Mouse (Mus musculus) midbrain, embryonic 14.5 days (tissue): Measurements from ENCODE around the gene Stard7. TPM values are rescaled to one million over a fixed set of nuclear protein-coding genes. Genes with fewer than 3 reads are reported as not detected.

Experiments
- ATAC-seq: fragments of 200-750 bp; cut with Nextera tagmentation; 2 replicates; pipeline ENCODE4 v1.8.0; 2017; ENCODE audit warnings: moderate number of reproducible peaks, moderate library complexity; ENCODE audit not compliant: low FRiP score, low TSS enrichment
- DNase-seq: peaks from one replicate; pipeline ENCODE4 v3.0.0-alpha.2; 2015
- H3K27ac ChIP-seq: fragments of 300-500 bp; sonication (generic); replicated peaks from 2 replicates; pipeline ENCODE4 v1.5.1; 2014; ENCODE audit warnings: mild to moderate bottlenecking, low read depth, low read length, moderate library complexity
- H3K27me3 ChIP-seq: fragments of 300-500 bp; sonication (generic); 2 replicates; pipeline ENCODE4 v1.6.1; 2014; ENCODE audit warnings: low read length, control low read depth, mixed read lengths; ENCODE audit not compliant: control insufficient read depth, insufficient read depth
- H3K36me3 ChIP-seq: fragments of 300-500 bp; sonication (generic); 2 replicates; pipeline ENCODE4 v1.6.1; 2014; ENCODE audit warnings: low read length, control low read depth; ENCODE audit not compliant: control insufficient read depth, insufficient read depth
- H3K4me1 ChIP-seq: fragments of 300-500 bp; sonication (generic); 2 replicates; pipeline ENCODE4 v1.6.1; 2014; ENCODE audit warnings: mild to moderate bottlenecking, antibody characterized with exemption, low read length, control low read depth; ENCODE audit not compliant: control insufficient read depth, insufficient read depth
- H3K4me2 ChIP-seq: fragments of 300-500 bp; sonication (generic); 2 replicates; pipeline ENCODE4 v1.6.1; 2014; ENCODE audit warnings: mild to moderate bottlenecking, low read length, moderate library complexity
- H3K4me3 ChIP-seq: fragments of 300-500 bp; sonication (generic); replicated peaks from 2 replicates; pipeline ENCODE4 v1.5.1; 2014; ENCODE audit warnings: low read depth, low read length
- H3K9ac ChIP-seq: fragments of 300-500 bp; sonication (generic); replicated peaks from 2 replicates; pipeline ENCODE4 v1.6.1; 2014; ENCODE audit warnings: mild to moderate bottlenecking, low read length, moderate library complexity
- H3K9me3 ChIP-seq: fragments of 300-500 bp; sonication (generic); 2 replicates; pipeline ENCODE4 v1.6.1; 2016; ENCODE audit warnings: low read length, control low read depth, mixed read lengths; ENCODE audit not compliant: control insufficient read depth
- WGBS: fragments of 180-500 bp; shearing (Covaris S2); extraction: QIAGEN DNeasy Blood & Tissue Kit; methylation state at CpG from one replicate; pipeline ENCODE4 v1.1.7; 2014; 5-methylcytosine and 5-hydroxymethylcytosine counted together
- polyA plus RNA-seq: library from polyadenylated mRNA; unstranded; fragments of >200 nt; fragmentation: Nextera tagmentation; extraction: Ambion mirVana; gene quantifications from 2 replicates; pipeline ENCODE4 v1.2.1, GENCODE M21; 2014

Gene Stard7
- polyA plus RNA-seq, 1 experiment from 2014 or later: 113 TPM

DNA sequence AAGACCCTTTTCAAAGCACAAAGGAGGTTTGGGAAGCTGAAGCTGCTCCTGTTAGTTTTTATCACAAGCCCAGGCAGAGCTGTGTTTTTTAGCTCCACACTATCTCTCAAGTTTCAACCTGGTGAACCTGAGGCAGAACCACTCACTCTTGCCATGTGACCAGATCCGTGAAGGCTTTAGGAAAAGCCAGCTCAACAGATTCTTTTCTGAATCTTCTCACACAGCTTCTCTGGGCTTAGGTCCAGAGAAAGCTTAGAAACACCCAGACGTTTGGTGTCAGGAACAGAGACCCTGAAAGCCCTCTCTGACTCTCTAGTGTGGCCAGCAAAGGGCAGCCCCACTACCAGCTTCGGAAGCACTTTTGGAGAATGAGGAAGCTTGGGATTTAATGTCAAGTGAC, 18.6 kb upstream of the Stard7 start:
- WGBS: 90% methylated on average over 3 of the region's 3 CpGs
- Histone ChIP-seq H3K27ac (no peak overlapping the region), H3K9ac (no peak overlapping the region), H3K9me3 (no peaks in the 10 kb centered on the region), H3K4me1 (peaks cover 19% of the 10 kb centered on the region), H3K36me3 (peaks cover 13% of the 10 kb centered on the region; the same call in 1 of the 2 replicates), H3K4me2 (no peak overlapping the region), H3K4me3 (no peak overlapping the region), H3K27me3 (no peaks in the 10 kb centered on the region)
- ATAC-seq (no peak), DNase-seq (no peak)

DNA sequence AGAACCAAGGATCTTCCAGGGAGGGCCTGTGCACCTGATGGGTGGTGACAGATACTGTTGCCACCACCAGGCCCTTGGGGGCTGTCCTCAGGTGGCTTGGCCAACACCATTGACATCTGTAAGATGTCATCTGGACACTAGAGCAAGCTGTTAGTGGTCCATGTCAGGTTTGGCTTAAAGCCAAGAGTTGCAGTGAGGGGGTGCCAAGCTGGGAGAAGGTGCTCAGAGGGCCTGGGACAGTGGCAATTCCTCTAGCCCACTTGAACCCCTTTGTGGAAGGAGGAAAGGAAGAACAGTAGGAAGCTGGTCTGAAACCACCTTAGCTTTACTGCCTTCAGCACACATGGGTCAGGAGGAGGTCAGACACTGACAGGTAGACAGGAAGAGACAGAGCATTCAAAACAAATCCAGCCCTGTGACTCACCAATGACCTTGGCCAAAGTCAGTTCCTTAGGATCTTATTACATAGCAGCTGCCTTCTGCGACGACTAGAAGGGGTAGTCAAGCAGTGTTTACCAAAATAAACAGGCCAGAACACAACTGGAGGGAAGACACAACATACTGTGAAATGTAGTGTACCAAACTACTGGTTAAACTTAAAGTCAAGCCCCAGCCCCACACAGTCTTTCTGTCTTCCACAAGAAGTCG, 18.0 kb upstream of the Stard7 start:
- no peak for ATAC-seq
- H3K27ac ChIP-seq: no peak overlapping the region
- peaks cover 13% of the 10 kb centered on the region for H3K4me1 ChIP-seq
- 88% methylated on average over 3 of the region's 3 CpGs for WGBS
- H3K9ac ChIP-seq: 0 out of 2 replicates have a peak overlapping the region, but pooled peaks have one; percentile 9
- no peak overlapping the region for H3K4me3 ChIP-seq
- no peaks in the 10 kb centered on the region for H3K27me3 ChIP-seq
- H3K9me3 ChIP-seq: no peaks in the 10 kb centered on the region
- peaks cover 18% of the 10 kb centered on the region for H3K36me3 ChIP-seq
- no peak for DNase-seq
- no peak overlapping the region for H3K4me2 ChIP-seq

DNA sequence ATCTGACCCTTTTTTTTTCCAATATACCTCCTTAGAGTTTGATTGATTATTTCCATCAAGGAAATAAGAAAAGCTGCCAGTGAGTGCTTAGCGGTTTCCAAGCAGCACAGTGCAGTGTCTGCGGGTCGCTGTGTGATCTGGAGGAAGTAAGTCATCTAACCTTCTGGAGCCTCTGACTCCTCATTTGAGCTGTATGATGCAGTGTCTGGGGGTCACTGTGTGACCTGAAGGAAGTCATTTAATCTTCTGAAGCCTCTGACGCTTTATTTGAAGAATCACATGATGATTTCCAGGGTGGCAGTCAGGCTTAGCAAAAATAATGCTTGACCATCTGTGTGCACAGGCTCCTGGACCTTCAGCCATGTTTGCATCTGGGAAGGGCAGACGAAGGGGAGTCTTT, 17.2 kb upstream of the Stard7 start:
- Histone ChIP-seq H3K9ac (no peak overlapping the region), H3K36me3 (peaks cover 26% of the 10 kb centered on the region), H3K4me1 (peaks cover 12% of the 10 kb centered on the region), H3K27me3 (no peaks in the 10 kb centered on the region), H3K4me3 (no peak overlapping the region), H3K4me2 (no peak overlapping the region), H3K9me3 (no peaks in the 10 kb centered on the region), H3K27ac (no peak overlapping the region)
- no peak for ATAC-seq
- no peak for DNase-seq
- 87% methylated on average over 5 of the region's 5 CpGs for WGBS

DNA sequence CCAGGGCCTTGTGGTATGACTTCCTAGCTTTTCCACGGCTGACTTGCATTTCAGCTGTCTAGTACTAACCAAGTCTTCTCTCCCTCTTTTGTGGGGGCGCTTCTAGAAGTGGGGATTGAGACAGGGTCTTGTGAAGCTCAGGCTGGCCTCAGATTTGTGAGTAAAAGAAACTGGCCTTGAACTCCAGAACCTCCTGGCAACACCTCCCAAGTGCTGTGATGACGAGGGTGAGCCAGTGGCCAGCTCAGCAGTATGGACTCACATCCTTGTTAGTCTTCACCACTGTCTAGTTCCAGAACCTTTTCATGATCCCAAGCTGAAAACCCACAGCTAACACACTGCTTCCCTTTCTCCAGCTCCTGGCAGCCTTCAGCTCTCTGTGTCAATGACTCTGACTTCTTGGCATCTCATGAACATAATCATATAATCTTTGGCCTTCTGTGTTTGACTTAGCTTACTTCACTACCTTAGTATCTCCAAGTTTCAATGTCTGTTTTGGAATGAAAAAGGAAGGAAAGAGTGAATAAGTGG, 15.3 kb upstream of the Stard7 start:
- Histone ChIP-seq H3K27ac (no peak overlapping the region), H3K9ac (no peak overlapping the region), H3K36me3 (peaks cover 44% of the 10 kb centered on the region), H3K4me3 (no peak overlapping the region), H3K27me3 (no peaks in the 10 kb centered on the region), H3K9me3 (no peaks in the 10 kb centered on the region), H3K4me2 (no peak overlapping the region), H3K4me1 (peaks cover 3% of the 10 kb centered on the region; the same call in 1 of the 2 replicates)
- DNase-seq (no peak), ATAC-seq (no peak)
- WGBS: 84% methylated on average over 3 of the region's 3 CpGs

DNA sequence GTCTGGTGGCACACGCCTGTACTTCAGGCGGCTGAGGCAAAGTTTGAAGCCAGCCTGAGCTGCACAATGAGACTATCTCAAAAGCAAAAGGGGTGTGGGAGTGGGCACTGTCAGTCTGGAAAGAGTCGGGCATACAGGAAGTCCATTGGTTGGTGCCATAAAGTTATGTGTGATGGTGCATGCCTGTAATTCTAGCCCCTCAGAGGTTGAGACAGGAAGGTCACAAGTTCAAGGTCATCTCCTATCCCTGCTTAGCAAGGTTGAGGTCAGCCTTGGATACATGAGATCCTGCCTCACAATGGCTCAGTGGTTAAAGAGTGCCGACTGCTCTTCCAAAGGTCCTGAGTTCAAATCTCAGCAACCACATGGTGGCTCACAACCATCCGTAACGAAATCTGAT, 14.7 kb upstream of the Stard7 start:
- ATAC-seq (no peak), DNase-seq (no peak)
- no peak overlapping the region for H3K4me3 ChIP-seq
- WGBS: 94% methylated on average over 6 of the region's 6 CpGs
- peaks cover 48% of the 10 kb centered on the region for H3K36me3 ChIP-seq
- no peak overlapping the region for H3K27ac ChIP-seq
- no peak overlapping the region for H3K4me2 ChIP-seq
- H3K9ac ChIP-seq: no peak overlapping the region
- H3K4me1 ChIP-seq: no peaks in the 10 kb centered on the region
- H3K27me3 ChIP-seq: no peaks in the 10 kb centered on the region
- H3K9me3 ChIP-seq: no peaks in the 10 kb centered on the region

DNA sequence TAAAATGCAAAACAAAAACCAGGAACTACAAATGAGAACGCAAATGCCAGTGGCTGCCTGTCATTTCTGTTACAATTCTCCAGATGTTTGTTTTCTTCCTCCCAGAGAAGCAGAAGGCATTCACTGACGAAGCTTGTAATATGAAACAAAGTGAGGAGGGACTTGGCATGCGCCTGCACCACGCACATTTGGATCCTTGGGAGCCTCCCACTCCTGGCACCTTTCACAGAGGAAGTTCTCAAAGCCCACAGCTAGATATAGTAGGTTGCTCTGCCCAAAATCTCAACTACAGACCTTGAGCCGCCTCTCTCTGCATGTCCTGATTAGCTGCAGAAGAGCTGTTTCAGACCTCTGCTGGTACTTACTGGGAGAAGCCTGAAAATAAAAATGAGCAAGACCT, 10.7 kb upstream of the Stard7 start:
- ATAC-seq: no peak
- no peak overlapping the region for H3K4me3 ChIP-seq
- DNase-seq: no peak
- no peak overlapping the region for H3K27ac ChIP-seq
- no peaks in the 10 kb centered on the region for H3K9me3 ChIP-seq
- H3K36me3 ChIP-seq: peaks cover 43% of the 10 kb centered on the region
- H3K4me2 ChIP-seq: no peak overlapping the region
- no peak overlapping the region for H3K9ac ChIP-seq
- WGBS: 92% methylated on average over 5 of the region's 5 CpGs
- H3K4me1 ChIP-seq: no peaks in the 10 kb centered on the region
- H3K27me3 ChIP-seq: no peaks in the 10 kb centered on the region

DNA sequence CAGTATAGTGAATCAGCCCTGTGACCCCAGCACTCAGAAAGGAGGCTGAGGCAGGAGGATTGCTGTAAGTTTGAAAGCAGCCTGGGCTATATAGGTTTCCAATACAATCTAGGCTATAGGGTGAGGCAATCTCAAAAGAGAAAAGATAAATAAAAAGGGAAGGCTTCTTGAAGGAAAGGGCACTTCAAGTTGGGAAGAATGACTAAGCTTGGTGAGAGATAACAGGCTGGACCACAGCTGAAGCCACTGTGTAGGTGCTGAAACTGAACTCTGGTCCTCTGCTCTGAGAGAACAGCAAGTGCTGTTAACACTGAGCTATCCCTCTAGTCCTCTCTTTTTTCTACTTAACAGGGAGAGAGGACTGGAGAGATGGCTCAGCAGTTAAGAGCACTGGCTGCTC, 7.5 kb upstream of the Stard7 start:
- Histone ChIP-seq H3K4me1 (no peaks in the 10 kb centered on the region), H3K27me3 (no peaks in the 10 kb centered on the region), H3K9ac (no peak overlapping the region), H3K9me3 (no peaks in the 10 kb centered on the region), H3K27ac (no peak overlapping the region), H3K4me2 (no peak overlapping the region), H3K4me3 (no peak overlapping the region), H3K36me3 (peaks cover 26% of the 10 kb centered on the region)
- DNase-seq (no peak), ATAC-seq (no peak)

DNA sequence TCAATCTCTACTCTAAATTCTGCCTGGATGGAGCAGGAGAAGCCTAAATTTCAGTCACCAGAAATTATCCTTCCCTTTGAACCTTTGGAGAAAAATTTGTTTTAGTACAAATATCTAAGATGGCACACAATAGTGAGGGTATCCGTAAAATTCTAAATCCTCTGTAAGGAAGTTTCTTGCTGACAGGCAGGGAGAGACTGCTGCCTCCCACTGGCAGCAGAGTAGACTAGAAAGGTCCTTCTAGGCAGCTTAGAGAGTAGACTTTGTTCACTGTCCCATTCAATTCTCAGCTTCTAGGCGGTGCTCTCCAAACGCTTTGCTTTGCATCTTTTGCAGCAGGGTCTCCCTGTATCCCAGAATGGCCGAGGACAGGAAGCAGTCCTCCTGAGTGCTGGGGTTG, 2.2 kb upstream of the Stard7 start:
- WGBS: 34% methylated on average over 4 of the region's 4 CpGs
- Histone ChIP-seq H3K4me2 (no peak overlapping the region), H3K4me3 (no peak overlapping the region), H3K9ac (no peak overlapping the region), H3K27me3 (no peaks in the 10 kb centered on the region), H3K27ac (no peak overlapping the region), H3K36me3 (no peaks in the 10 kb centered on the region), H3K4me1 (peaks cover 8% of the 10 kb centered on the region), H3K9me3 (no peaks in the 10 kb centered on the region)
- DNase-seq: no peak
- ATAC-seq: no peak

DNA sequence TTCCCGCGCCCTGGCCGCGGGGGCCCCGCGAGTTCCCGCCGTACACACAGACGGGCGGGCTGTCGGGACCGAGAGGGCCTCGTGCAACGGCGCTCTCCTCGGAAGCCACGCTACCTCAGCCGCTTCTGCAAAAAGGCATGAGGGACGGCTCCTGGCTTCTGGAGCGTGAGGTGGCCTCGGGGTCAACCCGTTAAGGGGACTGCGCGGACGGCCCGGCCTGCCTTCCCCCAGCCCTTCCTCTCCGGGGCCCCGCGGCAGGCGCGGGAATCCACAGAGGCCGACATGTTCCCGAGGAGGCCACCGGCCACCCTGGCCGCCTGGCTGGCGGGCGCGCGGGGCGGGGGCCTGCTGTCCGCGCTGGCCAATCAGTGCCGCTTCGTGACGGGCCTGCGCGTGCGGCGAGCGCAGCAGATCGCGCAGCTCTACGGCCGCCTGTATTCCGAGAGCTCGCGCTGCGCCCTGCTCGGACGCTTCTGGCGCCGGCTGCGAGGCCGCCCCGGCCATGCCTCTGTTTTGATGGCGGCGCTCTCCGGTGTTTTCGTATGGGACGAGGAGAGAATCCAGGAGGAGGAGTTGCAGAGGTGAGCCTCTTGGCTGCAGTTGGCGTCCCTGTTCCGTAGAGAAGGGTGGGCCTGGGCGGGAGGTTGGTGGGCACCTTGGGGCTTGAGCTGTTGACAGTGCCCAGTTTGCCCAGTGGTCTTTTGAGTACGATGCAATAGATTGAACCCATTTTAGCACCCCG, 453 bp downstream of the Stard7 start:
- H3K4me2 ChIP-seq: peak overlapping the region; percentile 80

More for the DNA sequence above, 453 bp downstream of the Stard7 start:
- under 1% methylated on average over 74 of the region's 75 CpGs for WGBS
- Histone ChIP-seq H3K36me3 (no peaks in the 10 kb centered on the region), H3K27me3 (no peaks in the 10 kb centered on the region), H3K9me3 (no peaks in the 10 kb centered on the region), H3K4me1 (peaks cover 14% of the 10 kb centered on the region), H3K27ac (peak overlapping the region; percentile 91), H3K9ac (peak overlapping the region; percentile 86), H3K4me3 (peak overlapping the region; percentile 99)
- ATAC-seq (peak; percentile 95), DNase-seq (peak; percentile 93)
